Mouse (Mus musculus) heart, postnatal 14 days (tissue): ENCODE results near the gene Senp1. TPM values are rescaled to one million over a fixed set of nuclear protein-coding genes. Genes with fewer than 3 reads are reported as not detected.

Experiments
- DNase-seq, 2 experiments: peaks; one replicate each; pipeline ENCODE4 v3.0.0; 2021 to 2022
- intact Hi-C: fragments of 180-260 bp; cut with DNase I; formaldehyde crosslinking; loops from one replicate; pipeline ENCODE4 v1.15.1; 2025
- total RNA-seq, 2 experiments: library from RNA; stranded (reverse); gene quantifications; 2 replicates each; pipeline ENCODE4 v1.2.3; 2021

Senp1 gene
- total RNA-seq, 2 experiments from 2014 or later: 12.9 to 13.7 TPM

DNA sequence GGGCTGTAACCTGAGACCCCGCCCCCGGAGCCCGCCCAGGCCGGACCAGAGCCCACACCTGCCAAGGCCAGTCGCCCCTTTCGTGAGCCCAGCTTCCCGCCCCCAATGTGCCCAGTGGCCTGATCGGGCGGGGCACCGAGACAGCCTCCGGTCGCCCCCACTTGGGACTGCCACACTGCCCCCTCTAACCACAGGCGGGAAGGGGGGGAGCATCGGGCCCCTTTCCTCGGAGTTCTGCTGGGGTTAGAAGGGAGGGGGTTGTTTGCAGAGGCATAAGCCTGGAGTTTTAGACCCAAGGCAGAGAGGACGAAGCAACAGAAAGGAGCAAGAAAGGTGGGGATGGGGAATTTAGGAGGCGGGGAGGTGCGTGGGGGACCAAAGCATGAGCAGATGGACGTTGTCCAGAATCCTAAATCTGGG is 88.8 kb downstream of the Senp1 start:
- no peak for DNase-seq
- intact Hi-C loops: no loop called here

DNA sequence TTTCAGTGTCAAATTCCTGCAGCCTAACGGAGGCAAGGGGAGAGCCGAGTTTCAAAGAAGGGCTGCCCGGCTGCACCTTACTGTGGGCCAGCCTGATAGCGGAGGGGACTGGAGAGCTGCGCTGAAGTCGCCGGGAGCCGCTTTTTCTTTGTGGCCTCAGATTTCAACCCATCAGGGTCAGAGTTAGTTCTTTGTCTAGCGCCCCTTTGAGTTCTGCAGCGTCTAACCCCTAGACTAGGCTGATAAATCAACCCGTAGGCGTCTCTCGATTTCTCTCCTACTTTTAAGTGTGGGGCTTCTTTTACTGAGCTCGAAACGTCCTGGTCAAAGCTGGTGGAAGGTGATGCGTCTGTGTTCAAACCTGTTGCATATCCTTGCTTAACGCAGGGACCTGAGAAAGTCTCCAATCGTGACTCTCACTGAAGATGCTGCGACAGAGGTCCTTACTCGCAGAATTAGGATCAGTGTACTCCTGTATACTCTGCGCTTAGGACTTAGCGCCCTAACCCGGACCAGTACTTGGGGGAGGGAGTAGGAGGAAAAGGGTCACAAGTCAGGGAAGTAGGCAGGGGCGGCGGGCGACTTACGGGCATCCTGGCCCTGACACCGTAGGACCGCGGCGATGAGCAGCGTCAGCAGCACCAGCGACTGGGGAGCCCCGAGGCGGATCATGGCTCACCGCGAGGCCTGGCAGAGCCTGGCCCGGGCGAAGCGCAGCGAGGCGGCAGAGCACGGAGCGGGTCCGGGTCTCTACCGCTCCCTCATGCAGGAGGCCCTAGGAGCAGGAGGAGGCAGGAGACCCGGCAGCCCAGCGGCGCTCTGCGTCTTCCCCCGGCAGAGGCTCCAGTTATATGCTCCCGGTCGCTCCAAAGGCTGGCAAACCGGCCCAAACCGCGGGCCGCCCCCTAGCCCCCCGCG is 89.5 kb downstream of the Senp1 start, which contains the start of gene Col2a1:
Gene Col2a1, minus strand, starts transcription at position 874 of the 918 bp plus-strand sequence.
- intact Hi-C loops: no loop called here
- DNase-seq: no peak

DNA sequence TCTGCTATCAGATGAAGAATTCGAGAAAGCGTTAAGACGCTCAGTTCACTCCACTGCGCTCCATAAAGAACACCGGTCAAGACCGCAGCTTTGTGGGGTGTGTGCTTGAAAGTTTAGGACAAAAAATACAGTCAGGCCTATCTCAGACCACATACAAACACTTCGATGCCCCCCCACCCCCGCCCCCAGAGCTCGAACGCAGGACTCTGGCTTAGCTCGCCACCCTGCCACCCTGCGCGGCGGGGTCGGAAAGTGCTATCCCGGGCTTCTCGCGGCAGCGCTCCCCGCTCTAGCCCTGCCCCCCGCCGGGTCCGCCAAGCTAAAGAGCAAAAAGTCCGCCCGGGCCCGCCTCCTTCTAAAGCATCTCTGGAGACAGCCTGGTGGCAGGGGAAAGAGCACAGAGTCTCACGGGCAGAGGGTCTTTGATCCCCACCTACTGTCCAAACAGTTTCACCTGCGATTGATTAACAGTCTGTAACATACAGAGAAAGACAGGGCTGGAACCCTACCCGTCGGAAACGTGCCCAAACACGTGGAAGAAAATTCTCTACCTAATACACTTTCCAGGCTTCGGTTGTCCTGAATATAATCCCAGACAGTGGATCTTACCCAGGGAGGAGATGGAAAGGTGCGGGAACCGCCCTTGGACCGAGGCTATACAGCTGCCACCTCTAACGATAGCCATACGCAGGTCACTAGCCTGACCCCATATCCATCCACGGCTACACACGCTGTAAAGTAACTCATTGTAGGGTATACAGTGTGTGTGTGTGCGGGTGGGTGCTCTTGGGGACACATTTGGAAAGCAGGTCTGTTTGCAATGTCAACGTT is 90.3 kb downstream of the Senp1 start:
- DNase-seq: peak in 1 of 2 experiments; percentile 47
- intact Hi-C loops: no loop called here

DNA sequence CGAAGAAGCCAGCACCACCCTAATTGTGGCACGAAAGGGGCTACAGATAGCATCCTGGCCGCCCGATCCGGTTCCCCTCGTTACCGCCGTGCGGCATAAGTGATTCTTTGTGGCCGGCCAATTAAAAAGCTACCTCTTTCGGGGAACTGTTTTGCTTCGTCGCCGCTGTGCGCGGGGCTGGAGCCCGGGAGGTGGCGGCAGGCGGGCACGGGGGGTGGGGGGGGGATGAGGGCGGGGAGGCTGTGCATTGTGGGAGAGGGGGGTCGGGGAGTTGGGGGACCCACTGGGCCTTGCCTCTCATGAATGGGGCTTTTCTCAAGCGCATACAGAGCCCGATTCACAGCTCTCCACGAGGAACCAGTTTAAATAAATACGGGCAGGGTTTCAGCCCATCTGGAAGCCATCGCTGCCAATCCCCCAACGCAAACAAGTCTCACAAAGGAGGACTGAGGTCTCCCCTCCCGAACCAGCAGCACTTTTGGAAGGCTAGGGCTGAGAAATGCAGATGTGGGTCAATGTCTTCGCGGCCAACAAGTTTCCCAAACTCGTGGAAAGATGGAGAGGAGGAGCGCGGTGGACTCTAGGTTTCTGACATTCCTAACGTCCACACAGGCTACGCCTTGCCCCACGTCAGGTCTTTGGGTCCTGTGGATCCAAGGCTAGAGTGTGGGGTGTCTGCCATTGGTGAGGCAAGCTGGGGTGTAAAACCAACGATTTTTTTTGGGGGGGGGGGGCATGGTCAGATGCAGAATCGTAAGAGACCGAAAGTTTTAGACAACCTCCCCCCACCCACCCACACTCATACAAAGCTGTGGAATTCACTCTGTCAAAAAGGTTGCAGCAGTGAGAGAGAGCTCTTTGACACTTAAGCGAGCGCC is 91.2 kb downstream of the Senp1 start:
- no peak for DNase-seq
- intact Hi-C loops: no loop called here

DNA sequence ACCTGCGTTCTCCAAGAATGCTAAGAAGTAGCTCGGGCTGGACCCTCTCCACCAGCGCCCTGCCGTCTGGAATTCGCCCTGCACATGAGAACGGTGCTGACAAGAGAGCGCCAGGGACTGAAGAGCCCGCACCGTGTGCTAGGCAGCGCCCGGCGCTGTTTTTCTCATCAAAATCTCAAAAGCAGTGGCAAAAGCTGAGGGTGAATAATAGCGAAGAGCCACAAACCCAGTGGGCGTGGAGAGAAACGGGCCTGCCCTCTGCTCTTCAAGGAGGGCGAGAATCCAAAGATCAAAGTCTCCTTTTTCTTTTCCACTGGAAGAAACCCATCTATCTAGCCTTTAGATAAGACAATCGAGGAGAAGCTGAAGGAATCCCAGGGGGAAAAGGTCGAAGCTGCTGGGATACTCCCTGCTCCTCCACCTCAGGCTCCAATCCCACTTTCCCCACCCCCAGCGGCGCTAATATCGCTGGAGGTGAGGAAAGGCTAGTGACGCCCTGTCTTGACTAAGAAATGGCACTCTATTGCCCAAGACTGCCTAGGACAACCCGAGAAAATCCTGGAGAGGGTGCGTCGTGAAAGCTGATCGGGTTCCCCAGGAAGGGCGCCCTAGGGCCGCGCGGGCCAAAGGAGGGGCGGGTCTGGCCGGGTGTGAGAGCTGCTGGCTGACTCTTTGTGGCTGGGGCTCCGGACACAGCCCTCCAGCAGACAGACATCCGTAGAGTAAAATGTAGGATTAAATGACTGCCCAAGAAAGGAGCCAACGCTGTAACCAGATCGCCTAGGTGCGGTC is 92.0 kb downstream of the Senp1 start:
- intact Hi-C loops: no loop called here
- no peak for DNase-seq

DNA sequence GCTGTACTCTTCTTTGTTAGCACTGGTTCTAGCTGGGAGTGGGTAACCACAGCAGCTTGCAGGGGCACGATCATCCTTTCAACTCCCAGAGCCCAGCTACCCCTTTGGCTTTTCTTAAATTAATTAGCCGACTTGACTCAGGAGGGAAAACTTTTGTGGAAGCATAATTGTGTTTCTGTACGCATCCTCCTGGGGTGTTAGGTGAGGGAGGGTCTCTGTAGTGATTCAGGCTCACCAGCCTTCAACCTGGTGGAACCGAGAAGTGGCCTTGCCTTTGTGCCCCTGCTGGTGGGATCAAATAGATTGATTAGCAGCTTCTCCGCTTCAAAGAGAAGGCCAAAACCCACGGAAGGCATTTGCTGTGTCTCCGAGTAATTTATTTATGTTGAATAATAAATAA is 93.6 kb downstream of the Senp1 start:
- DNase-seq: no peak
- intact Hi-C loops: no loop called here

DNA sequence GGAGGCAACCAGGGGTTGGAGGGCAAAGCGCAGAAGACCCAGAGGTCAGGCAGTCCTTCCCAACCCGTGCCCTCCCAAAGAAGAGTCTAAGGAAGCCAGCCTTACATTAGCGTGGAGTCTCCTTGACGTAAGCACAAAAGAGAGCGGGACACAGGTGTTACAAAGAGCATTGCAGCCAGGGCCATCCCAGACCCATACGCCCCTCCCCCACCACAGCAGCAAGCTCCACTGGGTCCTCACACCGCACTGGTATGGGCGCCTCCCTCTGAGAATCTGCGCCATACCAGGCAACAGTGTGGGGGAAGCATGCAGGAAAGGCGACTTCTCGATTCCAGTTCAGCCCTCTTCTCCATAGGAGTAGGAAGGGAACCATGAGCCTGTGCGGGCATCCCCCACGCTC is 94.0 kb downstream of the Senp1 start:
- intact Hi-C loops: no loop called here

DNA sequence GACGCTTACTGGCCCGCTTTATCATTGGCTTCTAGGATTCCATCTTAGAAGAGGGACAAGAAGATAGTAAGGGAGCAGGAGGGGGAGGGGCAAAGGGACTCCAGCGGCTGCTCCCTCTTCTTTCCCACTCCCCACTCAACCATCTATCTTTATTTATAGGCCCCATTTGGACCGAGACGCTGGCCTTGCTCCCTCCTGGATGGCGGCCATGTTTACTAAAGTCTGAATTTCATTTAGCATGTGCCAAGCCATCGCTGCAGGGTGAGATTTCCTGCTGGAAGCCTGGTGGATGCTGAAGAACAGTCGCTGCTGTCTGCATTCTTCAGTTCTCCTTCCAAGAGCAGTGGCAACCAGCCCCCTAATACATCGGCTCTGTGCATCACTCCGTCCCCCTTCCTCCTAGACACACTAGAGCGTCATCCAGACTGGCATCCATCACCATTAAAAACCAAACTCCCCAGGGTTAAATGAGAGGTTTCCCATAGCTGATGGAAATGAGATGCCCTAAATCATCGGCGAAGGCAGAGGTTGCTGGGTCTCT is 96.8 kb downstream of the Senp1 start:
- intact Hi-C loops: no loop called here
- DNase-seq: peak; percentile 20 to 41

More for the DNA sequence above, 94.0 kb downstream of the Senp1 start:
- DNase-seq: no peak

DNA sequence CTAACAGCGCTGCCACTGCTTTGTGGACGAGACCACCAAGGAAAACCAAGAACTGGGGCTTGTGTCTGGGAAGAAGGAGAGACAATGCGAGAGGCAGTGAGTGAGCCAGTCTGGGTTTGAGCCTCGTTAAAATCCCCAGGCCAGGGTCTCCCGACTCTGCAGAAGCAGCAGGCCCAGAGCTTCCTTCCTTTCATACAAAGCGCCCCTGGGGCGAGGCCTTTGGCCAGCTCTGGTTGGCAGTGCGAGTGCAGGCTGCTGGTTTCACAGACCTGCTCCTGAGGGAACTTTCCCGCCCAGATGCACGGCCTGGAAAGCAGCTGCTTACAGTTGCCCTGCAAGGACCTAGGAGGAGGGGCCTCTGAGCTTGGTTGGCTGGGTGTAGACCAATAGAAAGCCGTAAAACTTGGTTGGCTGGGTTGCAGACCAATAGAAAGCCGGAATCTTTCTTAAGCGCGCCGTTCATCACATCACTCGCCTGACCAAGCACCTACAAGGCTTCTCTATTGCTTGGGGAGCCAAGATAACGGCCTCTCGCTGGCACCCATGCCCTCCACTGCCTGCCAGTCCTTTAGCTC is 100.7 kb downstream of the Senp1 start:
- DNase-seq: peak; percentile 68 to 78
- intact Hi-C loops: no loop called here

DNA sequence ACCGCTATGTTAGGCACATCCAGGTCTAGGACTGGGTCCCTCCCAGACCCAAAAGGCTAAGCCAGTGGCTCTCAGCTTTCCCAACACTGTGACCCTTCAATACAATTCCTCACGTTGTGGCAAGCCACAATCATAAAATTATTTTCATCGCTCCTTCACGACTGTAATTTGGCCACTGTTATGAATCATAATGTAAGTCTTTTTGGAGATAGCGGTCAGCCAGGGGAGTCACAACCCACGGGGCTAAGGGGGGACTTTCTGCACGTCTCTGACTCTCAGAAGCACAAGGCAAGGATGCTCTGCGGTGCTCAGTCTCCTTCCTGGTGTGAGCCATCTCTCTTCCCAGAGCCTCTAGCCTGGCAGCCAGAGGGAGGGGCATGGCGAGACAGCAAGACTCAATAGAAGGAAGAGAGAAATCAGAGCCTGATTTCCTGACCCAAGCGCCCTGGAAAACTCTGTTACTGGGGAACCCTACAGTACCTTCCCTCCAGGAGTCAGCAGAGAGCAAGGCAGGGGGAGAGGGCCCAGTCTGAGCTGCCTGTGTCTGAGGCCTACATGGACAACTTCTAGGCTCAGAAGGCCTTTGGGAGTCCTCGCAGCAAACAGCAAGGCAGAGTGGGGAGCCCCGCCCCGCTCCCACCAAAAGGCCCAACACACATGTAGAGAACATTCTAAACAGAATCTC is 101.4 kb downstream of the Senp1 start:
- intact Hi-C loops: no loop called here
- no peak for DNase-seq

DNA sequence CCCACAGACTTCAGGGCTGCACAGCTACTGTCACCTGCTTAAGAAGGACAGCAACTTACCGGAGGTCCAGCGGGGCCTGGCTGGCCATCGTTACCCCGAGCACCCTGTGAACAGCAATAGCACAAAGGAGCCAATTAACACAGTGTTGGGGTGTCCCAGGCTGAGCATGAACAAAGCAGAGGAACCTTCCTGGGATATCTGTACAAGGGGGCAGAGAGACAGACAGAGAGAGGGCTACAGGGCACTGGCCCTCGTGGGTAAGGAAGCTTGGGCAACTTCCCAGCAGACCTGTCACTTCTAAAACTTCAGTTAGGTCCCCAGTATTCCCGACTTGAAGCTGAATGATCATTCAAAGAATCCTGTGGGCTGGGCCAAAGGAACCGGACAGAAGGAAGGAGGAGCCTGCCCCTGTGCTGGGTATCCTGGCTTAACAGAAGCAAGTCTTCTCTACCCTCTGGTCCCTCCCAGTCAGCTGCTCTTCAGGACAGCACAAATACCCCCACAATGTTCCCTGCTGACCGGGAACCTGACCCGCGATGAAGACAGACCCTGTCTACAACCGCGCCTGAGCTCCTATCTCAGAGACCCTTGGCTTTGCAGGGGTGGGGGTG is 102.2 kb downstream of the Senp1 start:
- intact Hi-C loops: no loop called here
- DNase-seq: no peak

DNA sequence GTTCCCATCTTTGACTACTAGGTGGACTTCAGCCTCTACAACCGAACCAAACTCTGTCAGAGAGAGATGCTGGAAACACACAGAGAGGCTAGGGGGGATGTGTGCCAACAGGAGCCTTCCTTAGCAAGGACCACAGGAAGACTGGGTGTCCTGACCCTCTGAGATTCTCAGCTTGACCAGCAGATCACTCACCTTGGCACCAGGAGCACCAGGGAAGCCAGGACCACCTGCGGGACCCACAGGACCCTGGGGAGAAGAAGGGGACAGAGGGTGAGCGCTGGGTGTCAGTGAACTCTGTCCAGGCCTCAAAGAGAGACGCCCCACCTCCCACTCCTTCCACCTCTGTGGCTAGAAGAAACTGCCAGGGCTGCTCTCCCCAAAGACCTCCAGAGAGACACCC is 102.8 kb downstream of the Senp1 start:
- no peak for DNase-seq
- intact Hi-C loops: no loop called here

DNA sequence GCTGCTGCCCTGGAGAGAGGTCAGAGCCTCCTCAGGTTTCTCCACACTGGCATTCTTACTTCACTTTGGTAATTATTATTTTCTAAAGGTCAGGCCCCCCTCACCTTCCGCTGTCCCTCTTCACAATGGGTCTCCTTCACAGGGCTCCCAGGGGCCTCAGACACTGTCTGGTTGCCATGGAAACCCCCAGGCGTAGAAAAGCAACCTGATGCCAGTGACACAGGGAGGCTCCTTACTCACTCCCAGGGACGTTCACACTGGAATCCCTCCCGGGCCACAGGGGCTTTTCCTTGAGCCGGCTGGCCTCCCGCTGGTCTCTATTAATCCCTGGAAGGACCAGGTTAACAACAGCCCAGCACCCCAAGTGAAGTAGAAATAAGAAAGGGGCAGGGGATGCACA is 103.4 kb downstream of the Senp1 start:
- no peak for DNase-seq
- intact Hi-C loops: no loop called here

DNA sequence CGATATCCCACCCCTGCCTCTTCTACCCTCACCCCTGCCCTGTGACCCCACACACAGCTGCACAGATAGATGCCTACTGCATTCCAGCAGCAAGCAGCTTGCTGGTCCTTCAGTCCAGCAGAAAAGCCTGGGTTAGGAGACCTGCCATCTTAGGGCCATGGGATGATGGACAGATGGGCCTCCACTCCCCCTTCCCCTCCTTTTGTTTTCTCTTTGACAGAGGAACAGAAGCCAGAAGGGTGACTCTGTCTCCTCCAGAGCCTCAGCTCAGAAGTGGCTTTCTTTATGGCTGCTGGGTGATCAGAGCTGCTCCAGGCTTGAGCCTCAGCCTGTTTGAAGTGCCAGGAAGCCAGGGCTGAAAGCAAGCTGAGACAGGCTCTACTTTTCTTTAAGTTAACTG is 104.0 kb downstream of the Senp1 start:
- intact Hi-C loops: no loop called here

More for the DNA sequence above, 104.0 kb downstream of the Senp1 start:
- DNase-seq: no peak
